Mouse (Mus musculus) forebrain, embryonic 11.5 days (tissue): Measurements from ENCODE around the gene Ubqln1. TPM values are rescaled to one million over a fixed set of nuclear protein-coding genes. Genes with fewer than 3 reads are reported as not detected.
A peak's percentile ranks its signal among the peaks of the same experiment; 100 is the strongest.

Source experiments
- ATAC-seq: fragments of 200-750 bp; cut with Nextera tagmentation; replicated peaks from 2 replicates; pipeline ENCODE4 v1.8.0; 2017; ENCODE audit warnings: moderate TSS enrichment; ENCODE audit not compliant: low FRiP score
- DNase-seq: peaks from one replicate; pipeline ENCODE4 v3.0.0-alpha.2; 2017; ENCODE audit warnings: low spot score
- H3K27ac ChIP-seq: fragments of 300-500 bp; sonication (generic); 2 replicates; pipeline ENCODE4 v1.5.1; 2014; ENCODE audit warnings: low read depth, low read length
- H3K27me3 ChIP-seq: fragments of 300-500 bp; sonication (generic); 2 replicates; pipeline ENCODE4 v1.6.1; 2014; ENCODE audit warnings: mild to moderate bottlenecking, low read length, mixed read lengths; ENCODE audit not compliant: control insufficient read depth, insufficient read depth
- H3K36me3 ChIP-seq: fragments of 300-500 bp; sonication (generic); 2 replicates; pipeline ENCODE4 v1.6.1; 2014; ENCODE audit warnings: mild to moderate bottlenecking, low read length, moderate library complexity, mixed read lengths; ENCODE audit not compliant: control insufficient read depth, insufficient read depth
- H3K4me1 ChIP-seq: fragments of 300-500 bp; sonication (generic); replicated peaks from 2 replicates; pipeline ENCODE4 v1.6.1; 2014; ENCODE audit warnings: low read length, mixed read lengths; ENCODE audit not compliant: control insufficient read depth, insufficient read depth
- H3K4me2 ChIP-seq: fragments of 300-500 bp; sonication (generic); 2 replicates; pipeline ENCODE4 v1.6.1; 2014; ENCODE audit warnings: low read depth, mild to moderate bottlenecking, low read length, moderate library complexity, mixed read lengths; ENCODE audit not compliant: severe bottlenecking
- H3K4me3 ChIP-seq: fragments of 300-500 bp; sonication (generic); 2 replicates; pipeline ENCODE4 v1.5.1; 2014; ENCODE audit warnings: low read depth, low read length
- H3K9ac ChIP-seq: fragments of 300-500 bp; sonication (generic); 2 replicates; pipeline ENCODE4 v1.6.1; 2014; ENCODE audit warnings: low read length
- H3K9me3 ChIP-seq: fragments of 300-500 bp; sonication (generic); 2 replicates; pipeline ENCODE4 v1.6.1; 2016; ENCODE audit warnings: low read length, mixed read lengths; ENCODE audit not compliant: control insufficient read depth
- WGBS: fragments of 180-500 bp; shearing (Covaris S2); extraction: QIAGEN DNeasy Blood & Tissue Kit; methylation state at CpG from one replicate; pipeline ENCODE4 v1.1.7; 2014; 5-methylcytosine and 5-hydroxymethylcytosine counted together
- polyA plus RNA-seq: library from polyadenylated mRNA; unstranded; fragments of >200 nt; fragmentation: Nextera tagmentation; extraction: Ambion mirVana; gene quantifications from 2 replicates; pipeline ENCODE4 v1.2.1, GENCODE M21; 2014

The Ubqln1 gene
- 153 and 158 TPM in 2 replicates for polyA plus RNA-seq

DNA sequence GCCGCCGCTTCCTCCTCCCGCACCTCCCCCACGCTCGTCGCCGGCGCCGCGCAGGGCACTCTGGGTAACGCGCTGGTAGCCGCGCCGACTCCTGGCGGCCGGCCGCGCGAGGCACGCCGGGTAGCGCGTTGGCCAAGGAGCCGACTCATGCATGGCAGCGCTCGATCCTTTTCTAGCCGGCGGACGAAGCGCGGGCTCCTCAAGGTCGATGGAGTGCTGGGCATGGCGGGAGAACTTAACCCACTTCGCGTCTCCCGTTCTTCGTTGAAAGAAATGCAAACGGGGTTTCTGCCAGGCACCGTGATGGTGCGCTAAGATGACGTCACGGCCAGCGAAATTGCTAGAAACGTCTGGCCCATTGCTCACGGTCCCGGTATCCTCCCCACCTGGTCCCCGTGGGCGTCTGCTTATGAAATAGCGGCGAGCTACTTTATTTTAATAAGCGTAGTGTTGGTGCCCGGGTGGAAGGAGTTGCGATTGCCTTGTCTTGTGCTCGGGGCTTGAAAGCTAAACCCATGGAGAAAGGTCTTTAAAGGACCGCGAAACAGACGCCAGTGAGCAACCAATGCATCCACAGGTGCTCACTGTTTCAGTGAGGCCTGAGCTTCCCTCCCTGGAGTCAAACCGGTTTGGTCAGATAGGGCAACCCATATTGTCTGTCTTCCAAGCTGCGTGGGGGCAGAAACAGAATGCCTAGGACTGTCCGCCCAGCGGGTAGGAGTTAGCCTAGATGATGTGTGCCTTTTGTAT, at the start of gene Ubqln1:
Gene Ubqln1 (minus strand): TSS at position 62 of the 750 bp plus-strand sequence.
- H3K9me3 ChIP-seq = no peaks in the 10 kb centered on the region
- ATAC-seq (peak; percentile 95), DNase-seq (peak; percentile 93)
- no peaks in the 10 kb centered on the region for H3K27me3 ChIP-seq
- peak within 1 kb of the TSS; percentile 98 for H3K4me3 ChIP-seq
- 0 out of 2 replicates have a peak, but pooled peaks cover 4% of the 10 kb centered on the region for H3K4me1 ChIP-seq
- H3K4me2 ChIP-seq = peak within 1 kb of the TSS; percentile 85
- peak within 1 kb of the TSS; percentile 76 for H3K27ac ChIP-seq
- H3K9ac ChIP-seq = peak within 1 kb of the TSS; percentile 95
- no peaks in the 10 kb centered on the region for H3K36me3 ChIP-seq
- WGBS = 3% methylated on average over 61 of the region's 62 CpGs

DNA sequence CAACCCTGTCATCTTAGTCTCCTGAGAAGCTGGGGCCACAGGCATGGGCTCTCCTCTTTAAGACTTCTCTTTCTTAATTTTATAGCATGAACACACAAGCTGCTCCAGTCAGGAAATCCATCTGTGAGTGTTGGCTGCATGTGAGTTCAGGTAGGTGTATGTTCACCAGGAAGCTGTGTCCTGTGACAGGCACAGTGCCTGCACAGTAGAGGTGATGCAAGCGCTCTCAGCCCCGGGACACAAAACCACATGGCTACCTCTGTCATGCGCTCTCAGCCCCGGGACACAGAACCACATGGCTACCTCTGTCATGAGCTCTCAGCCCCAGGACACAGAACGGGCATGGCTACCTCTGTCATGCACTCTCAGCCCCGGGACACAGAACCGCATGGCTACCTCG, 48.1 kb upstream of the Ubqln1 start:
- WGBS = 85% methylated on average over 8 of the region's 8 CpGs
- H3K4me3 ChIP-seq = no peak overlapping the region
- no peak for ATAC-seq
- no peak overlapping the region for H3K9ac ChIP-seq
- H3K4me2 ChIP-seq = no peak overlapping the region
- no peaks in the 10 kb centered on the region for H3K9me3 ChIP-seq
- no peaks in the 10 kb centered on the region for H3K27me3 ChIP-seq
- H3K4me1 ChIP-seq = no peaks in the 10 kb centered on the region
- H3K27ac ChIP-seq = no peak overlapping the region
- no peak for DNase-seq
- H3K36me3 ChIP-seq = peaks cover 3% of the 10 kb centered on the region; the same call in 1 of the 2 replicates

DNA sequence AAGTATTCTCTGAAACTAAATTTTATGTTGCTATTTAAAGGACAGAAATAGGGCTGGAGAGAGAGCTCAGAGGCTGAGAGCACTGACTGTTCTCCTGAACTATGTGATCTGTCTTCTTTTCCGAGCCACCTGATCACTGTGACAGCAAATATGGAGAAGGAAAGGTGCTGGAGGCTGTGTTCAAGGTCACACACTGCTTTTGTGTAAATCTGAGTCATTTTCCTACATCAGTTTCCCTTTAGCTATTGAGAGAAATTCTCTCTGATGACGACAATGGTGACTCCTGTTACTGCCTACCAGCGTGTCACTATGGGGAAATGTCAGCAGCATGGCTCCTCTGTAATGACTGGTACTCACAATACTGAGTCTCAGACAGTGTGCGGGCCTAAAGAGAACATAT, 46.2 kb upstream of the Ubqln1 start:
- ATAC-seq (no peak), DNase-seq (no peak)
- WGBS = 91% methylated on average over 4 of the region's 4 CpGs
- Histone ChIP-seq H3K4me1 (no peaks in the 10 kb centered on the region), H3K27ac (no peak overlapping the region), H3K4me2 (no peak overlapping the region), H3K4me3 (no peak overlapping the region), H3K9ac (no peak overlapping the region), H3K9me3 (no peaks in the 10 kb centered on the region), H3K27me3 (no peaks in the 10 kb centered on the region), H3K36me3 (peaks cover 3% of the 10 kb centered on the region; the same call in 1 of the 2 replicates)

DNA sequence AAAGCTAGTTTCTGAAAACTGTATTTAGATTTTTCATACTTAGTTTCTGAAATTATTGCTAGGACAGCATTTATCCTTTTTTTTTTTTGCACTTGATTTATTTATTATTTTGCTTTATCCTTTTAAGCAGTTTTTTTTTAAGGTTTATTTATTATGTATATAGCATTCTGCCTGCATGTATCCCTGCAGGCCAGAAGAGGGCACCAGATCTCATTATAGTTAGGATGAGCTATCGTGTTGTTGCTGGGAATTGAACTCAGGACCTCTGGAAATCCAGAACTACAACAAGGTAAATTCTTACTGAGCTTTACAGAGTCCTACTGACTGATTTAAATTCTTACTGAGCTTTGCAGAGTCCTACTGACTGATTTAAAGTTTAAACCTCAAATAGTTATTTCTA, 37.8 kb upstream of the Ubqln1 start:
- H3K4me3 ChIP-seq = no peak overlapping the region
- H3K27me3 ChIP-seq = no peaks in the 10 kb centered on the region
- ATAC-seq (no peak), DNase-seq (no peak)
- H3K9me3 ChIP-seq = no peaks in the 10 kb centered on the region
- H3K36me3 ChIP-seq = no peaks in the 10 kb centered on the region
- WGBS = 92% methylated on average over 1 of the region's 1 CpGs
- H3K4me1 ChIP-seq = no peaks in the 10 kb centered on the region
- no peak overlapping the region for H3K9ac ChIP-seq
- no peak overlapping the region for H3K4me2 ChIP-seq
- H3K27ac ChIP-seq = no peak overlapping the region

DNA sequence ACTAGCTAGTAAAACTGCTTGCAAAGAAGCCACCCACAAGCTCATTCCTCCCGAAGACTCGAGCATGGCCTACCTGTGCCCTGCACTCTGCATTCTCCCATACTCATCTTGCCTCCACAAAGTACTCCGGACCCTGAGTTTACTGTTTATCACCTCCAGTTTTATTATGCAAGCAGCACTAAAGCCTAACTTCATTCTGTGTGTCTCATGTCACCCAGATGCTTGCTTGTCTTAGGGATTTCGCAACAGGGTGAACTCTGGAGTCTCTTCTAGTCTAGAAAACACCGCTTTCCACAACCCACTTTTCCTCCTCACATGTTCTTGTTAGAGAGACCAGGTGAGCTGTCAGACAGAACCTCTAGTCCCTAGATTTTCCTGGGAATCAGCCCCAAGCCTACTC, 33.5 kb upstream of the Ubqln1 start:
- Histone ChIP-seq H3K9ac (no peak overlapping the region), H3K9me3 (no peaks in the 10 kb centered on the region), H3K4me2 (no peak overlapping the region), H3K4me1 (no peaks in the 10 kb centered on the region), H3K36me3 (no peaks in the 10 kb centered on the region), H3K27me3 (no peaks in the 10 kb centered on the region), H3K27ac (no peak overlapping the region), H3K4me3 (no peak overlapping the region)
- DNase-seq = no peak
- ATAC-seq = no peak
- 95% methylated on average over 5 of the region's 5 CpGs for WGBS

DNA sequence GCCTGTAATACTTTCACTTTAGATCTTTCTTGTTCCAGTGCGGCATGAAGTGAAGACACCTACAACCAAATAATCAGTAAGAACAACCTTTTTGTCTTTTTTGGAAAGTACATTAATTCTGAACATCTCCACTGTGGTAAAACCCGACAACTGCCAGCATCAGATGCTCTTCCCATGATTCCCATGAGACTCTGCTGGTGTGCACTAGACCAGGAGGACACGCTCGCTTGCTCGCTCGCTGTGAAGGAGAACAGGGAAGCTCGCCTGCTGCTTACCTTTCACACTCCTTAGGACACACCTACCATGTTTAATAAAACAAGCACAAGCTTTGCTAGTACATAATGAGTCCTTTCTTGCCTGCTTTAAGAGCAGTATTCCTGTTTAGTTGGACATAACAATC, 21.1 kb upstream of the Ubqln1 start:
- Histone ChIP-seq H3K9ac (no peak overlapping the region), H3K4me3 (no peak overlapping the region), H3K36me3 (no peaks in the 10 kb centered on the region; the same call in 1 of the 2 replicates), H3K4me1 (no peaks in the 10 kb centered on the region), H3K27ac (no peak overlapping the region), H3K9me3 (no peaks in the 10 kb centered on the region), H3K4me2 (no peak overlapping the region), H3K27me3 (no peaks in the 10 kb centered on the region)
- WGBS = 93% methylated on average over 7 of the region's 7 CpGs
- DNase-seq = no peak
- ATAC-seq = no peak

DNA sequence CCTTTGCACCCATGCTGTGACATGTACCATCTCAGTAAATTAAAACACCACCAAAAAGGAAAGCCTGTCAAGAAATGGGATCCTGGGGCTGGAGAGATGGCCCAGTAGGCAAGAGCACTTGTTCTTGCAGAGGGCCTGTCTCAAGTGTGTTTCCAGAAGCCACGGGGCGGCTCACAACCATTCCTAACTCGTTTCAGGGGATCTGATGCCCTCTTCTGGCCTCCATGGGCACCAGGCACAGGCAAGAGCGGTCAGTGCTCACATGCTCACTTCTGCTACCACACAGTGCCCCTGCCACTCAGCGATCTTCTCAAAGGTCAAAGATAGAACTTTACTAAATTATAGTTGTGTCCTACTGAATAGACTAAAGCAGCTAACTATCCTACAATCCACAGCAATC, 17.2 kb upstream of the Ubqln1 start:
- DNase-seq = peak; percentile 54

DNA sequence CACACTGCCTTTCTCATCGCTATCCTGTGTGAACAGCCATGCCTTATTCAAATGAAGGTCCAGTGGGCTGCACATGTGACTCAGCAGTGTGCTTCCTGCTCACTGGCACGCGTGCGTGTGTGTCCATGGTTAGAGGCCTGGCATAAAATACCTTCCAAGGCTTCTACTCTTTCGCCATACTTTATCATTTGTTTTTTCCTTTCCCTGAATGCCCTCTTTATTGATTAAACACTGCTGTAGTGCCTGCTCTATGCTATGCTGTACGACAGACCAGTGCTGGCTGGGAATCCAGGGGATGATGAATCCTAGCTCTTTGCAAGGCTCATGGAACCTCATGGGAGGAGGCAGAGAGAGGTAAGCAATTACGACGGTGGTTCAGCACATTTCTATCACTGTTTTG, 16.6 kb upstream of the Ubqln1 start:
- WGBS = 92% methylated on average over 8 of the region's 8 CpGs
- H3K27me3 ChIP-seq = no peaks in the 10 kb centered on the region

More for the DNA sequence above, 17.2 kb upstream of the Ubqln1 start:
- WGBS = 50% methylated on average over 5 of the region's 5 CpGs
- no peaks in the 10 kb centered on the region for H3K36me3 ChIP-seq
- no peak overlapping the region for H3K4me2 ChIP-seq
- H3K4me1 ChIP-seq = no peaks in the 10 kb centered on the region
- no peak for ATAC-seq
- no peaks in the 10 kb centered on the region for H3K9me3 ChIP-seq
- H3K27me3 ChIP-seq = no peaks in the 10 kb centered on the region
- no peak overlapping the region for H3K9ac ChIP-seq
- no peak overlapping the region for H3K27ac ChIP-seq
- H3K4me3 ChIP-seq = no peak overlapping the region

DNA sequence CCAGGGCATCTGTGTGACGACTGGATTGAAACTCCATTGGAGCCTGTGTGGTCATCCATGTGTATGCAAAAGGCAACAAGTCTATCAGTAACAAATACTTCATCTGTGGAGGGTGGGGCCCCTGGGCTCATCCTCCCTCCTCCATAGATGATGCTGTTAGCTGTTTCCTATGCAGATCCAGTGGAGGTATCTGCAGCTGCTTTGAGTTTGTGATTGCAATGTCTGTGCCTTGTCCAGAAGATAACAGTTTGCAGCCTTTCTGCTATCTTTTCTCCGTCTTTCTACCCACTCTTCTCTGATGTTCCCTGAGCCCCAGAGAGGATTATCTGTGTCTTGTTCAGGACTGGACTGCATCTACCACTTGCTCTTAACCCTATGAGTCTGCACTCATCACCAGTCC, 13.2 kb upstream of the Ubqln1 start:
- Histone ChIP-seq H3K27me3 (no peaks in the 10 kb centered on the region), H3K9ac (no peak overlapping the region), H3K9me3 (peaks cover 3% of the 10 kb centered on the region; the same call in 1 of the 2 replicates), H3K4me2 (no peak overlapping the region), H3K27ac (no peak overlapping the region), H3K4me1 (no peaks in the 10 kb centered on the region), H3K36me3 (no peaks in the 10 kb centered on the region), H3K4me3 (no peak overlapping the region)
- peak; percentile 9 for DNase-seq
- WGBS = 86% methylated on average over 2 of the region's 2 CpGs
- no peak for ATAC-seq

More for the DNA sequence above, 16.6 kb upstream of the Ubqln1 start:
- Histone ChIP-seq H3K4me2 (no peak overlapping the region), H3K36me3 (no peaks in the 10 kb centered on the region), H3K9ac (no peak overlapping the region), H3K9me3 (peaks cover 3% of the 10 kb centered on the region; the same call in 1 of the 2 replicates), H3K4me1 (no peaks in the 10 kb centered on the region), H3K4me3 (no peak overlapping the region), H3K27ac (no peak overlapping the region)
- no peak for DNase-seq
- ATAC-seq = no peak
